Mouse (Mus musculus): Measurements from ENCODE around the gene Sgk1. TPM values are rescaled to one million over a fixed set of nuclear protein-coding genes. Genes with fewer than 3 reads are reported as not detected.
A peak's percentile ranks its signal among the peaks of the same experiment; 100 is the strongest.

The Sgk1 gene
- polyA plus RNA-seq, 1 experiment from 2014 or later, result 45.1 TPM

DNA sequence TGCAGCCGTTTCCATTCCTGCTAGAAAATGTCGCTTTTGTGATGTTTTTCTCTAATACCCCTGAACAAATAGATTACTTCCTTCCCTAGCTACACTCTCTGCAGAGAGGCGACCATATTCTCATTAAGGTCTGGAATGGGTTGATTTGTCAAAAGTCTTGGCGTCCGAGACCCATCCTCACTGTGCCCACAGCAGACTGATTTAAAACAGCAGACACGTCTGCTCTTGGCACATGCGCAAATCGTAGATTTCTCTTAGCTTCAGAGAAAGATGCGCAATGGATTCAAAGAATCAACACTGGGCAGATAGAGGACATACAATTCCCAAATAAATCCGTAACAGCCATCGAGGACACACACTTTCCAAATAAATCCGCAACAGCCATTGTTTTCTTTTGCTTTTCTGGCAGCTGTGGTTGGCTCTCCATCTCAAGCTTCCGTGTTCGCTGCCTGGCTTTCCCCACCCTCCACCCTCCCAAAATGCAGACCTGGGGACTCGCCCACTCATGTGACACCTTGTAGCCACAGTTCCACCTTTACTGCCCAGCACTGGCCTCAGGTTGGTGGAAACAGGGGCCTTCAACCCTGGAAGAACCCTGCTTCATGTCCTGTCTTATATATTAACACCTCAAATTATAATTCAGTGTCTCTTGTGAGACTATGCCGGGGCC lies 42.2 kb downstream of the Sgk1 start:
- Histone ChIP-seq H3K27ac (peak overlapping the region; percentile 81), H3K4me1 (peaks cover 27% of the 10 kb centered on the region), H3K4me3 (no peak overlapping the region), H3K4me2 (peak overlapping the region; percentile 42; the same call in 1 of the 2 replicates), H3K9me3 (no peaks in the 10 kb centered on the region), H3K9ac (0 out of 2 replicates have a peak overlapping the region, but pooled peaks have one; percentile 2), H3K36me3 (replicated peaks) (no peaks in the 10 kb centered on the region), H3K27me3 (replicated peaks) (no peaks in the 10 kb centered on the region)
- ATAC-seq (replicated peaks), result peak; percentile 64
- 64% methylated on average over 16 of the region's 16 CpGs for WGBS

DNA sequence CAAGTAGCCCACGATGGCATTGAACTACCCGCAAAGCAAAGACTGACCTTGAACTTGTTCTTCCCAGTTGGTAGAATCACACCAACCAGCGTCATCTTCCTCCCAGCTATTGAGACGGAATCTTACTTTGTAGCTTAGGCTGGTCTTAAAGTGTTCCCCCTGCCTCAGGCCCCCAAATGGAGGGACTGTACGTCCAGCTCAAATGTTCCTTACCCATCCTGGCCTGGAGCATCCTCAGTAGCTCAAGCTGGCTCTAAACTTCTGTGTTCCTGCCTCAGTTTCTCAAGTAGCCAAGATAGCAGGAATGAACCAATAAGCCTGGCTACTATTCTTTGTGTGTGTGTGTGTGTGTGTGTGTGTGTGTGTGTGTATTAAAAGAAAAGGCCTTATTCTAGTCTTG lies 45.0 kb downstream of the Sgk1 start:
- H3K9ac ChIP-seq, result no peak overlapping the region
- H3K4me3 ChIP-seq, result no peak overlapping the region
- no peak overlapping the region for H3K4me2 ChIP-seq
- H3K27ac ChIP-seq, result no peak overlapping the region
- H3K27me3 ChIP-seq (replicated peaks), result no peaks in the 10 kb centered on the region
- peaks cover 26% of the 10 kb centered on the region for H3K4me1 ChIP-seq
- H3K9me3 ChIP-seq, result no peaks in the 10 kb centered on the region
- ATAC-seq (replicated peaks), result no peak
- no peaks in the 10 kb centered on the region for H3K36me3 ChIP-seq (replicated peaks)
- 89% methylated on average over 5 of the region's 5 CpGs for WGBS

DNA sequence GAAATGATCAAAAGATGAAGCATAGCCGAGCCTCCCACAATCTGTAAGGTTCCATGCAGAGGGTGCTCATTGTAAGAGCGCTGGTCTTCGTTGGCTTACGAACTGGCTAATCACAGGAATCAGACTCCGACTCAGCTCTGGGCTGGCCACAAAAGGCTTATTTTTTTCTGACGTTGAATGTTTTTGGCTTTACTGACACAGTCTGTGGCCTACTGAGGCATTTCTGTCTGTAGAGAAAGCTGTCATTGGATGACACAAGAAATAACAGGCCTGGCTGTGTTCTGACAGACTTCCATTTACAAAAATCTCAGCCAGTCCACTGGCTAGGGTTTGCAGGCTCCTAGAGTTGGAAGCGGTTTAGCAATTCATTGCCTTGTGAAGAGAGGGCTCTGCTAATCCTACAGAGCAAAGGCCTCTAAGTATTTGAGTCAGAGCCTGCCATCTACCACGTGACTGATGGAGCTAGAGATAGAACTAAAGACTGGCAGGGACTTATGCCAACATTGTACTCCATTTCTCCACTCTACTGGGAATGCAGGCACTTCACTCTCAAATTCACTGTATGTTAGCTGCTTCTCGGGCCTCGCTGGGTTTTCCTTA lies 48.9 kb downstream of the Sgk1 start:
- Histone ChIP-seq H3K4me2 (no peak overlapping the region), H3K9me3 (no peaks in the 10 kb centered on the region), H3K36me3 (replicated peaks) (no peaks in the 10 kb centered on the region), H3K4me3 (no peak overlapping the region), H3K27me3 (replicated peaks) (no peaks in the 10 kb centered on the region), H3K9ac (no peak overlapping the region), H3K4me1 (no peaks in the 10 kb centered on the region), H3K27ac (no peak overlapping the region)
- WGBS, result 72% methylated on average over 10 of the region's 10 CpGs
- peak; percentile 45; the same call in 1 of the 2 replicates for ATAC-seq (replicated peaks)

DNA sequence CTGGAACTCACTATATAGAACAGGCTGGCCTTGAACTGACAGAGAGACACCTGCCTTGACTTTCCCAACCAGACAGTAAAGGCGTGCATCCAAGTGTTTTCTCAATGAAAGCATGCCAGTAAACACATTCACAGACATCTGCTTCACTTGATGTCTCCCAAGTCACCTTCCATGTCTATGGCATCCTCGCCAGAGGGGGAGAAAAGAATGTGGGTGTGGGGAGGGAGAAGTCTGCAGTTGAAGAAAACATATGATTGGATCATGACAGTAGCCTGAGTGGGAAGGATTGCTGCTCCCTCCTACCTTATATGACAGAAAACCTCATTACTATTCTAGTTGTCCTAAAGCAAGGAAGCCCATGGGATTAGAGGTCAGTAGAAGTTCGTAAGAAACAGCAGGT lies 50.8 kb downstream of the Sgk1 start:
- 82% methylated on average over 3 of the region's 3 CpGs for WGBS

DNA sequence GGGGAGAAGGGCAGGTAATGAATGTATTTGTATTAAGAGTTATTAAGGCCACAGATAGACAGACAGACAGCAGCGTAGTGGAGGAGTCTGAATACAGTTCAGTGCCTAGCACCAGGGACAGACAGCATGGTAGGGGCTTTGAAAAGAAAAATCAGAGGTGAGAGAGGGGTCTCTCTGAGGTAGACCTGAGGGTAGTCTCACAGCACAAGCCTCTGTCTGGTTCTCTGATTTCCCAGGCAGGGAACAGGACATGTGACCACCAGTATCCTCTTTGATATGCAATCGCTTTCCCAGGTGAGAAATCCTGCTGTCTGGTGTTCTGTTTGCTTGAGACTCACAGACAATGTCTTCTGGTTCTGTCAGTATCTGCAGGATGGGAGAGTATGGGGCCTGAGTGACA lies 52.8 kb downstream of the Sgk1 start:
- H3K4me2 ChIP-seq, result no peak overlapping the region
- H3K27ac ChIP-seq, result no peak overlapping the region
- H3K4me3 ChIP-seq, result no peak overlapping the region
- 89% methylated on average over 2 of the region's 2 CpGs for WGBS
- H3K27me3 ChIP-seq (replicated peaks), result no peaks in the 10 kb centered on the region
- H3K4me1 ChIP-seq, result peaks cover 6% of the 10 kb centered on the region
- no peaks in the 10 kb centered on the region for H3K9me3 ChIP-seq
- ATAC-seq (replicated peaks), result no peak
- no peaks in the 10 kb centered on the region for H3K36me3 ChIP-seq (replicated peaks)
- no peak overlapping the region for H3K9ac ChIP-seq

More for the DNA sequence above, 50.8 kb downstream of the Sgk1 start:
- H3K27ac ChIP-seq, result no peak overlapping the region
- no peaks in the 10 kb centered on the region for H3K27me3 ChIP-seq (replicated peaks)
- H3K9me3 ChIP-seq, result no peaks in the 10 kb centered on the region
- peaks cover 6% of the 10 kb centered on the region for H3K4me1 ChIP-seq
- no peak overlapping the region for H3K9ac ChIP-seq
- H3K4me3 ChIP-seq, result no peak overlapping the region
- no peaks in the 10 kb centered on the region for H3K36me3 ChIP-seq (replicated peaks)
- ATAC-seq (replicated peaks), result no peak
- H3K4me2 ChIP-seq, result no peak overlapping the region

DNA sequence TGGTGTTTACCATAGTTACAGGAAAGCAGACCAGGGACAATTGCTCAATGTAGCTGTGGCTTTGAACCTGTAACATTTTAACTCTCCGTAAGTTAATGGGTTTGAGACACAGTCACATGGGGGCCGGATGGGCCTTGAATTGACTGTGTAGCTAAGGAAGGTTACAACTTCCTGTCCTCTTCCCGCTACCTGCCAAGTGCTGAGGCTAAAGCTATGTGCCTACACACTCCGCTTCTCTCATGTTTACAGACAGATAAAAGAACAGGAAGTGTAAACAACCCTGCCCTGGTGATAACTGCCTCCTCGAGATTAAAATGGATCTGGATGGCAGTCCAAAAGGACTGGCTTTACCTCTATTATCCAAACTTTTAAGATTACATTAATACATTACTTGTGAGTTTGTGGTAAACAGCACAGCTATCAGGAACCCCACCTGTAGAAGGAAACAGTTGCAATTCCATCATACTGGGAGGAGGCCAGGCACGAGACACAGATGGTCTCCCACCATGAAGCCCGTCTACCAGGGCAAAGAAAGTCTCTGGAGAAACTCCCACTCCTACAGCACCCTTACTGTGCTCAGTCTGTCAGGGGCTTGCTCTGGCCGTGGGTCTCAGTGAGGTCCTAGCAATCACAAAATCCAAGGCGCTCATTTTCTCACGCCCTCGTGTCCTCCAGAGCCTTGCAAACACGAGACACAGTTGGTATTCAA lies 54.7 kb downstream of the Sgk1 start:
- no peak overlapping the region for H3K4me2 ChIP-seq
- ATAC-seq (replicated peaks), result 0 out of 2 replicates have a peak, but pooled peaks have one; percentile 54

DNA sequence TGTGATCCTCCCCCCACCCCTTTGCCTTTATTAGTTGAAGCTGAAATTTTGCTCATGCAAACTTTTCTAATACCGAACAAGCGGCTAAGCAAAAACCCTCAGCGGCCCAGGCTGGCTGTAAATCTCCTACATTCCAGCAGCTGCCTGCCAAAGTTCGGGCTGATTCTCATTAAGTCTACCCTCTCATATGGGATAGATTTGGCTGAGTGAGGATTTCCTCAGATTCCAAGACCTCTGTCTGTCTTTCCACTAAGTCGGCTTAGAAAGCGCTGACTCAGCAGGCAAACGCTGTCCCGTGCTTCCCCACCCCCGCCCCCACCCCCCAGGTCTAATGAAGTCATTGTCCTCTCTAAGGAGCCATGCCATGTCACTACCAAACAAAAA lies 55.2 kb downstream of the Sgk1 start:
- Histone ChIP-seq H3K4me1 (peaks cover 6% of the 10 kb centered on the region), H3K27me3 (replicated peaks) (no peaks in the 10 kb centered on the region), H3K27ac (no peak overlapping the region), H3K9me3 (no peaks in the 10 kb centered on the region), H3K9ac (no peak overlapping the region), H3K4me2 (no peak overlapping the region), H3K36me3 (replicated peaks) (no peaks in the 10 kb centered on the region), H3K4me3 (no peak overlapping the region)
- ATAC-seq (replicated peaks), result no peak
- WGBS, result 13% methylated on average over 9 of the region's 9 CpGs

More for the DNA sequence above, 54.7 kb downstream of the Sgk1 start:
- H3K4me1 ChIP-seq, result peaks cover 6% of the 10 kb centered on the region
- H3K36me3 ChIP-seq (replicated peaks), result no peaks in the 10 kb centered on the region
- H3K4me3 ChIP-seq, result no peak overlapping the region
- H3K27ac ChIP-seq, result no peak overlapping the region
- 48% methylated on average over 12 of the region's 12 CpGs for WGBS
- no peak overlapping the region for H3K9ac ChIP-seq
- H3K27me3 ChIP-seq (replicated peaks), result no peaks in the 10 kb centered on the region
- H3K9me3 ChIP-seq, result no peaks in the 10 kb centered on the region

DNA sequence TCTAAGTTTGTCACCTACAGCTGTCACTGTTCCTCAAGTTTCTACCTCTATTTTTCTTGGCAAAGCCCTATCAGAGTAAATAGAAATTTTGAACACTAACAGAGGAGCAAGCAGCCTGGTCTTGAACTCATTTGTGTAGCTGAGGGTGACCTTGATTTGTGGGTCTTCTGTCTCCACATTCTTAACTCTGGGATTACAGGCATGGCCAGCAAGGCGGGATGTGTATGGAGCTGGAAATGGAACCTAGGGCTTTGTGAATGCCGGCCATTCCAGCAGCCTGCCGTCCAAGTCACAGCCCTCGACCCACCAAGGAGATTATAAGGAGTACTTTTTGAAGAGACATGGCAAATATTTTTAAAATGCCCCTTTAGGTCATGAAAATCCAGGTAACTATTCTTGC lies 56.2 kb downstream of the Sgk1 start:
- Histone ChIP-seq H3K9ac (no peak overlapping the region), H3K4me2 (no peak overlapping the region), H3K4me3 (no peak overlapping the region), H3K4me1 (peaks cover 6% of the 10 kb centered on the region), H3K27me3 (replicated peaks) (no peaks in the 10 kb centered on the region), H3K9me3 (no peaks in the 10 kb centered on the region), H3K27ac (no peak overlapping the region), H3K36me3 (replicated peaks) (no peaks in the 10 kb centered on the region)
- no peak for ATAC-seq (replicated peaks)
- WGBS, result 59% methylated on average over 4 of the region's 4 CpGs

DNA sequence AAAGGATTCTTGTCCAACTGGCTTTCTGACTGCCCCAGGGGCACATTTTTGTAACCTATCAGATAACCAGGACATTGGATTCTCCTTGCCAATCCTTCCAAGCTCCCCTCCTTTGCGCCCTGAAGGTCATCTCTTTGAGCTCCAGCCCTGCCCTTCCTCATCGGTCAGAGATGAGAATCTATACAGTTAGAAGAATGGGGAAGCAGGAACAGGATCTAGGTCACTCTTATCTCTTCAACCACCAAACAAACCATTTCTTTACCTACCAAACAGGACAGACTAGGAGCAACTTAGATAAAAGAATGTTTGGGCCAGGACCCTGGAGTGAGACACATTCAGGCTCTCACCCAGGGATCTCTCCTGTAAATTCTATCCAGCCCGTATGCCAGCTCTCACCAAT lies 59.3 kb downstream of the Sgk1 start:
- Histone ChIP-seq H3K27ac (no peak overlapping the region), H3K4me1 (peaks cover 6% of the 10 kb centered on the region), H3K9ac (no peak overlapping the region), H3K36me3 (replicated peaks) (no peaks in the 10 kb centered on the region), H3K4me3 (no peak overlapping the region), H3K9me3 (no peaks in the 10 kb centered on the region), H3K27me3 (replicated peaks) (no peaks in the 10 kb centered on the region), H3K4me2 (no peak overlapping the region)
- 80% methylated on average over 3 of the region's 3 CpGs for WGBS
- ATAC-seq (replicated peaks), result no peak

DNA sequence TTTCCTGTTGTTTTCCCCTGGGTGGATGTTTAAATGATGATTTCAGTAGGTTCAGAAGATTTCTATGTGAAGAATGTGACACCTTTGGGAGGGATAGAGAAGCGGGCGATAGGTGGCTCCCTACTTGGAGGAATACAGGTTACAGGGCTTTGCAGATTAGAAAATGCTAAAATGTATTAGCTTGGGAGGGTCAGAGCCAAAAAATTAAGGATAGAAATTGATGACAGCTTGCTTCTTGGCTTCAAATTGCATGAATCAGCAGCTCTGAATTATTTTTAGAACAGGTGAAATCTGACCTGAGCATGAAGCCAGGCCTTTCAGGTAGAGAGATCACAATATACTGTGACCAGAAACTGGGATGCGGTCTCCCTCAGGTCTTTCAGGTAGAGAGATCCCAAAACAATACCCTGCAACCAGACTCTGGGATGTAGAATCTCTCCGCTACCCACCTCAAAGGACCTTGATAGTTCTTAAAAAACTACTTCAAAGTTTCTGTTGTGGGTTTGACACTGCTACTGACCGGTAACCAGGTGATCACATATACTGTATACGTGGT lies 61.2 kb downstream of the Sgk1 start:
- Histone ChIP-seq H3K27me3 (replicated peaks) (no peaks in the 10 kb centered on the region), H3K9ac (no peak overlapping the region), H3K4me2 (no peak overlapping the region), H3K9me3 (no peaks in the 10 kb centered on the region), H3K27ac (no peak overlapping the region), H3K4me1 (no peaks in the 10 kb centered on the region), H3K4me3 (no peak overlapping the region), H3K36me3 (replicated peaks) (no peaks in the 10 kb centered on the region)
- WGBS, result 90% methylated on average over 6 of the region's 6 CpGs
- no peak for ATAC-seq (replicated peaks)

DNA sequence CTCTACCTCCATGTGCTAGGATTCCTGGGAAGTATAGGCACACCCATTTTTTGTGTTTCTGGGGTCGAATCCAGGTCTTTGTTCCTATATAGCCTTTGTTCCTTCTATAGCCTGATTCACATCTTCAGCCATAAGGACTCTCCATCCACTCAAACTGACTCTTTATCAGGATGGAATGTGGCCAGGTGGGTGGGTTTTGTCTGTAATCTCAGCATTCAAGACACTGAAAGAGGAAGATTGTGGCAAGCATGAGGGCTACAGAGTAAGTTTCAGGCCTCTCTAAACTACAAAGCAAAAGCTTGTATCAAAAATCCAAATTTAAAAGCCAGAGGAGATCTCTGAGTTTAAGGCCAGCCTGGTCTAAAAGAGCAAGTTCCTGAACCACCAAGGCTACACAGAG lies 63.2 kb downstream of the Sgk1 start:
- Histone ChIP-seq H3K4me1 (no peaks in the 10 kb centered on the region), H3K27me3 (replicated peaks) (no peaks in the 10 kb centered on the region), H3K4me3 (no peak overlapping the region), H3K36me3 (replicated peaks) (no peaks in the 10 kb centered on the region), H3K27ac (no peak overlapping the region), H3K9me3 (no peaks in the 10 kb centered on the region), H3K9ac (no peak overlapping the region), H3K4me2 (no peak overlapping the region)
- ATAC-seq (replicated peaks), result no peak
- WGBS, result 80% methylated on average over 1 of the region's 1 CpGs

DNA sequence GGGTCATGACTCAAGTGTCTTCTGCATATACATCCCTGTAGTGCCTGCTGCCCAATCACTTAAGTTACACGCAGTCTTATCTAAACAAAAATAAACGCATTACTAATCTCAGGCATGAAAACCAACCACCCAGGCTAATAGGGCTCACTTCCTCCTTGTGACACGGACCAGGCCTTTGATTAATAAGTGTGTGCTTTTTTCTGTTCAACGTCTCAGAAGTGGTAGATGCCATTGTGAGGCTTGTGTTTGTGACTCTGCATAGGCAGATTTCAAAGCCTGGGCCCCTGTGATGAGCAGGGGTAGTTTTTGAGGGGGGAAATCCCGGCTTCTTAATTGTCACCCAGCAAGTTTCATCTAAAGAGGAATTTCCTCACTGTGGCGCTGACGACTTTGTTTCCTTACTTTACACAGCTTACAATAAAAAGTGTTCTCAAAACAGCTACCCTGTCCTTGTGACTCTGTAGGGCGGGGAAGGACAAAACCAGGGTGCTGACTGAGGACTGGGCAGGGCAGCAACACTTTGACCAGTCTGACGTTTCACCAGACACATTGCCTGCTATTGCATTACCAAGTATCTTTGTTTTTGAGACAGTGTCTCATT lies 64.9 kb downstream of the Sgk1 start:
- ATAC-seq (replicated peaks), result no peak
- H3K9me3 ChIP-seq, result no peaks in the 10 kb centered on the region
- no peaks in the 10 kb centered on the region for H3K4me1 ChIP-seq
- no peak overlapping the region for H3K4me3 ChIP-seq
- H3K27ac ChIP-seq, result no peak overlapping the region
- no peaks in the 10 kb centered on the region for H3K27me3 ChIP-seq (replicated peaks)
- H3K36me3 ChIP-seq (replicated peaks), result no peaks in the 10 kb centered on the region
- no peak overlapping the region for H3K9ac ChIP-seq
- no peak overlapping the region for H3K4me2 ChIP-seq
- WGBS, result 79% methylated on average over 9 of the region's 9 CpGs

All from midbrain, embryonic 15.5 days (tissue).